Mouse (Mus musculus) intestine, embryonic 16.5 days (tissue): ENCODE results near the gene Zbtb43. TPM values are rescaled to one million over a fixed set of nuclear protein-coding genes. Genes with fewer than 3 reads are reported as not detected.
A peak's percentile ranks its signal among the peaks of the same experiment; 100 is the strongest.

Experiments used
- ATAC-seq: fragments of 200-750 bp; cut with Nextera tagmentation; 2 replicates; pipeline ENCODE4 v1.8.0; 2017; ENCODE audit warnings: moderate TSS enrichment, moderate library complexity
- H3K27ac ChIP-seq: fragments of 300-500 bp; sonication (generic); 2 replicates; pipeline ENCODE4 v1.5.1; 2014; ENCODE audit warnings: mild to moderate bottlenecking, low read length
- H3K27me3 ChIP-seq: fragments of 300-500 bp; sonication (generic); replicated peaks from 2 replicates; pipeline ENCODE4 v1.6.1; 2014; ENCODE audit warnings: low read length, control low read depth, mixed read lengths; ENCODE audit not compliant: control insufficient read depth, insufficient read depth
- H3K36me3 ChIP-seq: fragments of 300-500 bp; sonication (generic); 2 replicates; pipeline ENCODE4 v1.6.1; 2014; ENCODE audit warnings: low read length, control low read depth; ENCODE audit not compliant: control insufficient read depth, insufficient read depth
- H3K4me1 ChIP-seq: fragments of 300-500 bp; sonication (generic); 2 replicates; pipeline ENCODE4 v1.6.1; 2014; ENCODE audit warnings: low read length, control low read depth, mixed read lengths; ENCODE audit not compliant: control insufficient read depth, insufficient read depth
- H3K4me2 ChIP-seq: fragments of 300-500 bp; sonication (generic); 2 replicates; pipeline ENCODE4 v1.6.1; 2014; ENCODE audit warnings: low read depth, low read length, control low read depth
- H3K4me3 ChIP-seq: fragments of 300-500 bp; sonication (generic); 2 replicates; pipeline ENCODE4 v1.5.1; 2014; ENCODE audit warnings: mild to moderate bottlenecking, low read length
- H3K9ac ChIP-seq: fragments of 300-500 bp; sonication (generic); 2 replicates; pipeline ENCODE4 v1.6.1; 2014; ENCODE audit warnings: low read depth, low read length
- H3K9me3 ChIP-seq: fragments of 300-500 bp; sonication (generic); 2 replicates; pipeline ENCODE4 v1.6.1; 2016; ENCODE audit warnings: low read length, control low read depth; ENCODE audit not compliant: control insufficient read depth
- WGBS: fragments of 180-500 bp; shearing (Covaris S2); extraction: QIAGEN DNeasy Blood & Tissue Kit; methylation state at CpG from one replicate; pipeline ENCODE4 v1.1.7; 2014; 5-methylcytosine and 5-hydroxymethylcytosine counted together
- polyA plus RNA-seq: library from polyadenylated mRNA; unstranded; fragments of >200 nt; fragmentation: Nextera tagmentation; extraction: Ambion mirVana; gene quantifications from 2 replicates; pipeline ENCODE4 v1.2.1, GENCODE M21; 2015

Zbtb43 gene
- polyA plus RNA-seq, 1 experiment from 2014 or later: 10.8 TPM

GRCm38 (mm10) chr2:33446796-33447195 lies 21.6 kb downstream of the Zbtb43 start:
- ATAC-seq: peak; percentile 37; the same call in 1 of the 2 replicates
- Histone ChIP-seq H3K4me3 (no peak overlapping the region), H3K9me3 (no peaks in the 10 kb centered on the region), H3K4me2 (no peak overlapping the region), H3K27ac (no peak overlapping the region), H3K4me1 (0 out of 2 replicates have a peak, but pooled peaks cover 5% of the 10 kb centered on the region), H3K9ac (no peak overlapping the region), H3K36me3 (peaks cover 2% of the 10 kb centered on the region; the same call in 1 of the 2 replicates), H3K27me3 (no peaks in the 10 kb centered on the region)
- 20% methylated on average over 1 of the region's 1 CpGs for WGBS

GRCm38 (mm10) chr2:33445741-33446140 lies 22.6 kb downstream of the Zbtb43 start:
- 87% methylated on average over 5 of the region's 5 CpGs for WGBS
- ATAC-seq: no peak
- 0 out of 2 replicates have a peak, but pooled peaks cover 5% of the 10 kb centered on the region for H3K4me1 ChIP-seq

DNA sequence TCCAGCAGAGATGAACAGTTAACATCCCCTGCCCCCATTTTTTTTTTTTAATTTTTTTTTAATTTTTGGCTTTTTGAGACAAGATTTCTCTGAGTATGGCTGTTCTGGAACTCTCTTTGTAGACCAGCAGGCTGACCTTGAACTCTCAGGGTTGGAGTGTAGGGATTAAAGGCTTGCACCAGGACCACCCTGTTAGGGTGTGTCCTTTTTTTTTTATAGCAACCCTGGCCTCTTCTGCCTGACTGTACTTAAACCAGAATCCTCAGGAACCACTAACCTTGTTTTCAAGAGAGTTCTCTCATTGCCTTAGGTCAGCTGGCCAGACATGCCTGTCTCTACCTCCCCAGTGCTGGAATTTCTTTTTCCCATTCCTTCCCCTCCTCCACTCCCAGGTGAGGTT lies 23.5 kb downstream of the Zbtb43 start:
- H3K36me3 ChIP-seq: peaks cover under 1% of the 10 kb centered on the region; the same call in 1 of the 2 replicates
- 0 out of 2 replicates have a peak, but pooled peaks cover 5% of the 10 kb centered on the region for H3K4me1 ChIP-seq
- H3K27ac ChIP-seq: no peak overlapping the region
- no peak overlapping the region for H3K4me3 ChIP-seq
- ATAC-seq: no peak
- H3K4me2 ChIP-seq: no peak overlapping the region
- no peaks in the 10 kb centered on the region for H3K27me3 ChIP-seq
- H3K9ac ChIP-seq: no peak overlapping the region
- H3K9me3 ChIP-seq: no peaks in the 10 kb centered on the region

More at GRCm38 (mm10) chr2:33445741-33446140, 22.6 kb downstream of the Zbtb43 start:
- Histone ChIP-seq H3K4me2 (no peak overlapping the region), H3K27ac (no peak overlapping the region), H3K9me3 (no peaks in the 10 kb centered on the region), H3K36me3 (peaks cover 2% of the 10 kb centered on the region; the same call in 1 of the 2 replicates), H3K27me3 (no peaks in the 10 kb centered on the region), H3K9ac (no peak overlapping the region), H3K4me3 (no peak overlapping the region)

GRCm38 (mm10) chr2:33444358-33444757 lies 24.0 kb downstream of the Zbtb43 start:
- Histone ChIP-seq H3K4me1 (0 out of 2 replicates have a peak, but pooled peaks cover 5% of the 10 kb centered on the region), H3K4me2 (no peak overlapping the region), H3K27ac (no peak overlapping the region), H3K9ac (no peak overlapping the region), H3K27me3 (no peaks in the 10 kb centered on the region), H3K9me3 (no peaks in the 10 kb centered on the region), H3K4me3 (no peak overlapping the region), H3K36me3 (no peaks in the 10 kb centered on the region; the same call in 1 of the 2 replicates)
- WGBS: 44% methylated on average over 5 of the region's 5 CpGs
- peak; percentile 53 for ATAC-seq

DNA sequence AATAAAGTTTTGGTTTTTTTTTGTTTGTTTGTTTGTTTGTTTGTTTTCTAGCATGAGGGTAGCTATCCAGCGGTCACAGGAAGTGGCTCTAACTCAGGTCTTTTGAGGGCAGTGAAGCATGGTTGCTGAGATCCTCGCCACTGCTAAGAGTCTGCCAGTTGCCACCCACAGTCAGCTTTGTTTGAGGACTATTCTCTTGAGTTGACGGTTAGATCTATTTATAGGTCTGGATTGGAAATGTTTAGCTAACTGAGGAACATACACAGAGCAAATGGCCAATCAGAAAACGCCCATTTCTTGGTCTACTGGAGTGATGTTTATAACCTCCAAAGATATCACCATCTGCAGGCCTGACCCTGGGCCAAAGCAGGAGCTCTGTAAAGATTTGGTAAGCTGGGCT lies 25.7 kb downstream of the Zbtb43 start:
- H3K9me3 ChIP-seq: no peaks in the 10 kb centered on the region
- no peak; the same call in 1 of the 2 replicates for ATAC-seq
- no peak overlapping the region for H3K27ac ChIP-seq
- WGBS: 50% methylated on average over 4 of the region's 4 CpGs
- H3K4me2 ChIP-seq: no peak overlapping the region
- H3K4me3 ChIP-seq: no peak overlapping the region
- no peaks in the 10 kb centered on the region for H3K36me3 ChIP-seq
- no peaks in the 10 kb centered on the region for H3K27me3 ChIP-seq
- no peak overlapping the region for H3K9ac ChIP-seq
- H3K4me1 ChIP-seq: 0 out of 2 replicates have a peak, but pooled peaks cover 5% of the 10 kb centered on the region

DNA sequence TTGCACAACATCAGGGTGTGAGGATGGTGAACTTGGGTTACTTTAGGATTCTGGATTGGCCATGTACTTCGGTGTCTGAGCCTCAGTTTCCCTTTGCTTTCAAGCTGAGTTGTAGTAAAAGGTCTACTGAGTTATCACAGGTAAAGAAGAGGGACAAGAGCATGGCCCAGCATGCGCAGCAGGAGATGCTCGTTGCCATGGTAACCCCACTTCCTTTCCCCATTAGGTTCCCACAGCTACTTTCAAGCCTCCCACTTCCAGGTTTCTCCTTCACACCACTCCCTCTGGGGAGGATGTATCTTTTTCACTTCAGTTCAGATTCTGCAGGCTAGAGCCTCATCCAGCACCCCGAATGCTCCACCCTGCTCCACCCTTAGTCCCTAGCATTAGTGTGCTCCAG lies 27.5 kb downstream of the Zbtb43 start:
- no peak for ATAC-seq
- no peaks in the 10 kb centered on the region for H3K27me3 ChIP-seq
- no peak overlapping the region for H3K4me2 ChIP-seq
- no peak overlapping the region for H3K9ac ChIP-seq
- no peaks in the 10 kb centered on the region for H3K9me3 ChIP-seq
- H3K36me3 ChIP-seq: no peaks in the 10 kb centered on the region
- 36% methylated on average over 4 of the region's 4 CpGs for WGBS
- peaks cover 6% of the 10 kb centered on the region for H3K4me1 ChIP-seq
- no peak overlapping the region for H3K27ac ChIP-seq
- no peak overlapping the region for H3K4me3 ChIP-seq

- WGBS: 25% methylated on average over 9 of the region's 9 CpGs
- no peak for ATAC-seq
These were observed 28.2 kb downstream of the Zbtb43 start for GRCm38 (mm10) chr2:33439980-33440670.

GRCm38 (mm10) chr2:33439471-33439881 lies 28.9 kb downstream of the Zbtb43 start:
- Histone ChIP-seq H3K27me3 (no peaks in the 10 kb centered on the region), H3K36me3 (no peaks in the 10 kb centered on the region), H3K9me3 (no peaks in the 10 kb centered on the region), H3K9ac (no peak overlapping the region), H3K27ac (no peak overlapping the region), H3K4me2 (no peak overlapping the region), H3K4me3 (no peak overlapping the region), H3K4me1 (peaks cover 10% of the 10 kb centered on the region)
- no peak for ATAC-seq
- WGBS: 36% methylated on average over 8 of the region's 8 CpGs

More at GRCm38 (mm10) chr2:33439980-33440670, 28.2 kb downstream of the Zbtb43 start:
- Histone ChIP-seq H3K4me1 (peaks cover 13% of the 10 kb centered on the region), H3K9ac (no peak overlapping the region), H3K36me3 (no peaks in the 10 kb centered on the region), H3K4me2 (no peak overlapping the region), H3K27me3 (no peaks in the 10 kb centered on the region), H3K9me3 (no peaks in the 10 kb centered on the region), H3K4me3 (no peak overlapping the region), H3K27ac (no peak overlapping the region)

DNA sequence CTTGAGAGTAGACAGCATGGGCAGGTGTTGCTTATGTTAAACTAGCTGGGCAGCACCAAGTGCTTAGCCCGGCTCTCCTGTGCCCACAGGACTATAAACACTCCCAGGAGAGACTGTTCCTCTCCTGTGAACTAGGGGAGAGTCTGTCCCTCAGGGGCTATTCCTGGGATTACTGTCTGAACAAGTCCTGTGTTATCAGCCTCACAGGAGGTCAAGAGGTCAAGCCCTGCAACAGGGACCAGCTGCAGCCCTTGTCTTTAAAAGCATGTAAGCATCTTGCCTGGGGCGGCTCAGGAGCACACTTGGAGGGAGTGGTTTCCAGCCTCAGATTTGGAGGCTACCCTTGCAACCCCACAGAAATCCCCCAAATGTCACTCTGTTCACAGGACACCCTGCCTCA lies 30.0 kb downstream of the Zbtb43 start:
- Histone ChIP-seq H3K4me3 (no peak overlapping the region), H3K4me1 (peaks cover 8% of the 10 kb centered on the region), H3K9me3 (no peaks in the 10 kb centered on the region), H3K9ac (no peak overlapping the region), H3K27ac (no peak overlapping the region), H3K4me2 (no peak overlapping the region), H3K36me3 (no peaks in the 10 kb centered on the region), H3K27me3 (no peaks in the 10 kb centered on the region)
- 51% methylated on average over 2 of the region's 2 CpGs for WGBS
- ATAC-seq: no peak
